Mouse (Mus musculus) heart, embryonic 12.5 days (tissue): Measurements from ENCODE around the gene Mast3. TPM values are rescaled to one million over a fixed set of nuclear protein-coding genes. Genes with fewer than 3 reads are reported as not detected.

Source experiments
- ATAC-seq: fragments of 200-750 bp; cut with Nextera tagmentation; 2 replicates; pipeline ENCODE4 v1.8.0; 2017; ENCODE audit warnings: moderate TSS enrichment, moderate library complexity; ENCODE audit not compliant: insufficient number of reproducible peaks, low FRiP score
- H3K27ac ChIP-seq: fragments of 300-500 bp; sonication (generic); 2 replicates; pipeline ENCODE4 v1.5.1; 2016; ENCODE audit warnings: mild to moderate bottlenecking, moderate library complexity; ENCODE audit not compliant: poor library complexity, severe bottlenecking
- H3K27me3 ChIP-seq: fragments of 300-500 bp; sonication (generic); replicated peaks from 2 replicates; pipeline ENCODE4 v1.6.1; 2016; ENCODE audit warnings: mild to moderate bottlenecking, moderate library complexity
- H3K36me3 ChIP-seq: fragments of 300-500 bp; sonication (generic); 2 replicates; pipeline ENCODE4 v1.6.1; 2016; ENCODE audit warnings: mild to moderate bottlenecking, moderate library complexity
- H3K4me1 ChIP-seq: fragments of 300-500 bp; sonication (generic); replicated peaks from 2 replicates; pipeline ENCODE4 v1.6.1; 2016; ENCODE audit warnings: mild to moderate bottlenecking
- H3K4me2 ChIP-seq: fragments of 300-500 bp; sonication (generic); 2 replicates; pipeline ENCODE4 v1.6.1; 2016; ENCODE audit warnings: mild to moderate bottlenecking, moderate library complexity
- H3K4me3 ChIP-seq: fragments of 300-500 bp; sonication (generic); 2 replicates; pipeline ENCODE4 v1.5.1; 2016; ENCODE audit warnings: mild to moderate bottlenecking
- H3K9ac ChIP-seq: fragments of 300-500 bp; sonication (generic); 2 replicates; pipeline ENCODE4 v1.6.1; 2016; ENCODE audit warnings: mild to moderate bottlenecking, moderate library complexity
- H3K9me3 ChIP-seq: fragments of 300-500 bp; sonication (generic); replicated peaks from 2 replicates; pipeline ENCODE4 v1.6.1; 2016; ENCODE audit warnings: mild to moderate bottlenecking, moderate library complexity
- WGBS: fragments of 180-500 bp; shearing (Covaris S2); methylation state at CpG from one replicate; pipeline ENCODE4 v1.1.7; 2016; 5-methylcytosine and 5-hydroxymethylcytosine counted together
- polyA plus RNA-seq: library from polyadenylated mRNA; unstranded; fragments of >200 nt; fragmentation: Nextera tagmentation; extraction: Ambion mirVana; gene quantifications from 2 replicates; pipeline ENCODE4 v1.2.1, GENCODE M21; 2016

The Mast3 gene
- polyA plus RNA-seq, 1 experiment from 2014 or later: 8.1 TPM

GRCm38 (mm10) chr8:70774740-70775139 lies 30.1 kb downstream of the Mast3 start:
- H3K9ac ChIP-seq: peak overlapping the region; percentile 52; the same call in 1 of the 2 replicates
- H3K36me3 ChIP-seq: peaks cover 60% of the 10 kb centered on the region
- H3K27me3 ChIP-seq: peaks cover 6% of the 10 kb centered on the region; the same call in 1 of the 2 replicates
- H3K4me2 ChIP-seq: no peak overlapping the region
- no peak overlapping the region for H3K27ac ChIP-seq
- no peak overlapping the region for H3K4me3 ChIP-seq
- WGBS: 90% methylated on average over 18 of the region's 18 CpGs
- H3K4me1 ChIP-seq: peaks cover 41% of the 10 kb centered on the region
- ATAC-seq: no peak
- H3K9me3 ChIP-seq: no peaks in the 10 kb centered on the region

DNA sequence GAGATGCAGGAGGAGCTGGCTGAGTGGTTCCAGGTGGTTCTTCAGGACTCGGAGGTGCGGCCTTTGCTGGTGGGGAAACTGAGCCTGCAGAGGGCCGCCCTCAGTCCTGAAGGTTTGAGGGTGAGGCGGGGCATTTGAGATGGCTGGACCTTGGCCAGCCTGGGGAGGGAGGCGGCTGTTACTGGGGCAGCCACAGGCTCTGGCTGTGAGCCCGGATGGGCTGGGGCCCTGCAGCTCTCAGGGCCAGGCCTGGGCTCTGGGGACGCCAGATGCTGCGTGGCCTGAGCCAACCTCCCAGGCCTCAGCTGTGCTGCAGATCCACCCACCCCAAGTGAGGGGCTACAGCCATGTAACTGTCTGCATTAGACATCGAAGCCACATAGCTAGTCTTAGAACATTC lies 31.0 kb downstream of the Mast3 start:
- WGBS: 52% methylated on average over 9 of the region's 9 CpGs
- H3K27me3 ChIP-seq: peaks cover 6% of the 10 kb centered on the region; the same call in 1 of the 2 replicates
- peak overlapping the region; percentile 52 for H3K9ac ChIP-seq
- no peaks in the 10 kb centered on the region for H3K9me3 ChIP-seq
- H3K4me3 ChIP-seq: 0 out of 2 replicates have a peak overlapping the region, but pooled peaks have one; percentile 1
- no peak for ATAC-seq
- H3K4me2 ChIP-seq: no peak overlapping the region; the same call in 1 of the 2 replicates
- H3K4me1 ChIP-seq: peaks cover 41% of the 10 kb centered on the region
- H3K36me3 ChIP-seq: peaks cover 57% of the 10 kb centered on the region
- no peak overlapping the region for H3K27ac ChIP-seq

DNA sequence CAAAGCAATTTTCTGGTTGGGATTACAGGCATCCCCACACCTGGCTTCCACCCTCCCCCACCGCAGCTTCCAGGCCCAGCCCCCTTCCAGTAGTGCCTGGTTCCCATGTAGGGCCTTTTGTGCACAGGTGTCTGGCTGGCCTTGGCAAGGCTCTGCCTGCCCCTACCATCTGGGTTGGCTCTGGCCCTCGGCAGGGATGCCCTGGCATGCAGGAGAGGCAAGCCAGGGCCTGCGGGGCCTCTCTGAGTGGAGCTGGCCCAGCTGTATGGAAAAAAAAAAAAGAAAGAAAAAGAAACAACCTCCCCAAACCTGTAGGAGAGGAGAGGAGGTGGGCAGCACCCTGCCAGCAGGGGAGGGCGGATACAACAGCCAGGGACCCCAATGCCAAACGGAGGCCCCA lies 31.4 kb downstream of the Mast3 start:
- peak overlapping the region; percentile 52 for H3K9ac ChIP-seq
- ATAC-seq: no peak
- peaks cover 61% of the 10 kb centered on the region for H3K36me3 ChIP-seq
- no peak overlapping the region for H3K27ac ChIP-seq
- 77% methylated on average over 5 of the region's 5 CpGs for WGBS
- H3K4me1 ChIP-seq: peaks cover 41% of the 10 kb centered on the region
- no peaks in the 10 kb centered on the region for H3K9me3 ChIP-seq
- no peak overlapping the region for H3K4me3 ChIP-seq
- peaks cover 6% of the 10 kb centered on the region; the same call in 1 of the 2 replicates for H3K27me3 ChIP-seq
- no peak overlapping the region for H3K4me2 ChIP-seq

- H3K9me3 ChIP-seq: no peaks in the 10 kb centered on the region
- H3K4me2 ChIP-seq: no peak overlapping the region
- no peak overlapping the region for H3K9ac ChIP-seq
- H3K4me1 ChIP-seq: peaks cover 37% of the 10 kb centered on the region
- 87% methylated on average over 9 of the region's 9 CpGs for WGBS
- peaks cover 66% of the 10 kb centered on the region for H3K36me3 ChIP-seq
- ATAC-seq: no peak
- no peak overlapping the region for H3K27ac ChIP-seq
- H3K27me3 ChIP-seq: peaks cover 9% of the 10 kb centered on the region; the same call in 1 of the 2 replicates
- no peak overlapping the region for H3K4me3 ChIP-seq
Measured at GRCm38 (mm10) chr8:70772890-70773289, 32.0 kb downstream of the Mast3 start.

DNA sequence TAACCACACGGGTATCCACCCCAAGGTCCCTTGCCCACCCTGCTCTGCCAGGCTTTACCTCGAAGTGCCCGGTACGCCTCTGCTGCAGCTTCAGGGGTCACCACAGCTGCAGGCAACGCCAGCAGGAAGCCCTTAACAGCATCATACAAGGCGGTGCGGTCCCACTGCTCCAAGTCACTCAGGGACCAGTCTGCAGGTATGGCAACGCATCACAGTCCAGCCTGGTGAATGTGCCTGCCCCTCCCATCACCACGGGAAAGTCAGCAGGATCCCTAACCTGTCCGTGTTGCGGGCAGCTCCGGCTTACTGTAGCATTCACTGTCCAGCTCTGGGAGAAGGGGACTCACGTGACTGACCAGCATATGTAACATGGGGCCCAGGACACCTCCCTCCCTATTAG lies 32.8 kb downstream of the Mast3 start:
- Histone ChIP-seq H3K36me3 (peaks cover 68% of the 10 kb centered on the region), H3K9ac (no peak overlapping the region), H3K27me3 (peaks cover 10% of the 10 kb centered on the region; the same call in 1 of the 2 replicates), H3K27ac (no peak overlapping the region), H3K4me2 (no peak overlapping the region), H3K9me3 (no peaks in the 10 kb centered on the region), H3K4me1 (peaks cover 32% of the 10 kb centered on the region), H3K4me3 (no peak overlapping the region)
- ATAC-seq: no peak
- 93% methylated on average over 13 of the region's 13 CpGs for WGBS

DNA sequence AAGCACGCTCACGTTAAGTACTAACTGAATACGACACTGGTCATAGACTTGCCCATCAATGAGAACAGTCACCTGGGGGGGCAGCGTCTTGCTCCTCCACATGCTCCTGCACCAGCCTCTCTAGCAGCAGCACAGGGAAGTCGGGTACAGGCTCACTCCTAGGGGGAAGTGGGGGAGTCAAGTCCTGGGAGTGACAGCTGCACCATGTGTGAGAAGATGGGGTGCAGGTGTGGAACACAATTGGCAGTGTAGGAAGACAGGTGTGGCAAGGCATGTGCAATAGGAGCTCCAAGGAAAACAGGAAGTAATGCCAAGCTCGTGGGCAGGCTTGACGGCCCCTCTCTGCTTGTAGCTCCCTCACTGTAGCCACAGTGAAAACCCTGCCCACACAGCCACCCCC lies 33.6 kb downstream of the Mast3 start:
- H3K9ac ChIP-seq: no peak overlapping the region
- H3K27ac ChIP-seq: no peak overlapping the region
- ATAC-seq: no peak
- no peaks in the 10 kb centered on the region for H3K9me3 ChIP-seq
- H3K4me1 ChIP-seq: peaks cover 40% of the 10 kb centered on the region
- peaks cover 68% of the 10 kb centered on the region for H3K36me3 ChIP-seq
- H3K4me3 ChIP-seq: no peak overlapping the region
- peaks cover 10% of the 10 kb centered on the region; the same call in 1 of the 2 replicates for H3K27me3 ChIP-seq
- 81% methylated on average over 7 of the region's 7 CpGs for WGBS
- no peak overlapping the region for H3K4me2 ChIP-seq

- Histone ChIP-seq H3K9ac (no peak overlapping the region), H3K4me1 (peaks cover 40% of the 10 kb centered on the region), H3K9me3 (no peaks in the 10 kb centered on the region), H3K27me3 (peaks cover 10% of the 10 kb centered on the region; the same call in 1 of the 2 replicates), H3K36me3 (peaks cover 68% of the 10 kb centered on the region), H3K4me3 (no peak overlapping the region), H3K4me2 (no peak overlapping the region), H3K27ac (no peak overlapping the region)
- ATAC-seq: no peak
- WGBS: 93% methylated on average over 13 of the region's 13 CpGs
Measured at GRCm38 (mm10) chr8:70770748-70771147, 34.1 kb downstream of the Mast3 start.

GRCm38 (mm10) chr8:70769858-70770257 lies 35.0 kb downstream of the Mast3 start:
- peaks cover 40% of the 10 kb centered on the region for H3K4me1 ChIP-seq
- no peaks in the 10 kb centered on the region for H3K9me3 ChIP-seq
- no peak for ATAC-seq
- H3K4me2 ChIP-seq: no peak overlapping the region
- 66% methylated on average over 12 of the region's 12 CpGs for WGBS
- H3K9ac ChIP-seq: no peak overlapping the region
- H3K27ac ChIP-seq: no peak overlapping the region
- H3K27me3 ChIP-seq: peaks cover 10% of the 10 kb centered on the region; the same call in 1 of the 2 replicates
- H3K36me3 ChIP-seq: peaks cover 64% of the 10 kb centered on the region
- H3K4me3 ChIP-seq: no peak overlapping the region

GRCm38 (mm10) chr8:70769359-70769758 lies 35.5 kb downstream of the Mast3 start:
- Histone ChIP-seq H3K9ac (no peak overlapping the region), H3K4me2 (no peak overlapping the region), H3K9me3 (no peaks in the 10 kb centered on the region), H3K36me3 (peaks cover 59% of the 10 kb centered on the region), H3K4me3 (no peak overlapping the region), H3K27ac (no peak overlapping the region), H3K27me3 (peaks cover 10% of the 10 kb centered on the region; the same call in 1 of the 2 replicates), H3K4me1 (peaks cover 35% of the 10 kb centered on the region)
- peak; percentile 63 for ATAC-seq
- 7% methylated on average over 26 of the region's 26 CpGs for WGBS

GRCm38 (mm10) chr8:70768956-70769355 lies 35.9 kb downstream of the Mast3 start:
- no peak for ATAC-seq
- Histone ChIP-seq H3K27ac (no peak overlapping the region), H3K9ac (no peak overlapping the region), H3K36me3 (peaks cover 55% of the 10 kb centered on the region), H3K4me2 (no peak overlapping the region), H3K4me3 (no peak overlapping the region), H3K27me3 (peaks cover 10% of the 10 kb centered on the region; the same call in 1 of the 2 replicates), H3K4me1 (peaks cover 31% of the 10 kb centered on the region), H3K9me3 (no peaks in the 10 kb centered on the region)
- 78% methylated on average over 16 of the region's 16 CpGs for WGBS

DNA sequence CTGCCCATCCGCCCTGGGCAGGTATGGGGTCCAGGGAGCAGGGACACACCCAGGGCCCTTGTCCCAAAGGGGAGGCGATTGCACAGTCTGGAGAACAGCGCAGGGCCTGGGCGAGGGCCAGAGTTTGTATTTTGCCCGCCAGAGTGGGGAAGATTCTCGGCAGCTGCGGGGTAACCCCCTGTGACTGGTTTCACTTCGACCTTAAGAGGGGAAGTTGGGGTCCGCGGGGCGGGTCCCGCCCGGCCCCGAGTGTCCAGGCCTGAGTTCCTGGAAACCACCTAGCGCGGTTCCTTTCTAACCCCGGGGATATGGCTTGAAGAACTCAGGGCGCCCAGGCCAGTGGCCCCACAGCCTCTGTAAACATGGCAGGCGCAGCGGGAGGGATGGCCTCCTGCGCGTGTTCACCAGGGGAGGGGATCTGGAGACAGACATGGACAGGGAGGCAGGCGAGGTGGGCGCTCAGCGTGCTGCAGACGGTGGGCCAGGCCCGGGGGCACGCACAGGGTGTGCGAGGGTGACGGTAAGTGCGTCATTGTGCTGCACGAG lies 36.5 kb downstream of the Mast3 start:
- H3K4me3 ChIP-seq: no peak overlapping the region
- ATAC-seq: no peak
- H3K9ac ChIP-seq: no peak overlapping the region
- no peak overlapping the region for H3K4me2 ChIP-seq
- H3K27me3 ChIP-seq: peaks cover 10% of the 10 kb centered on the region; the same call in 1 of the 2 replicates
- peaks cover 24% of the 10 kb centered on the region for H3K4me1 ChIP-seq
- H3K36me3 ChIP-seq: peaks cover 50% of the 10 kb centered on the region
- 93% methylated on average over 32 of the region's 32 CpGs for WGBS
- H3K27ac ChIP-seq: no peak overlapping the region
- no peaks in the 10 kb centered on the region for H3K9me3 ChIP-seq

- ATAC-seq: no peak
- H3K36me3 ChIP-seq: peaks cover 42% of the 10 kb centered on the region
Measured at GRCm38 (mm10) chr8:70767503-70767902, 37.4 kb downstream of the Mast3 start.

More at GRCm38 (mm10) chr8:70767503-70767902, 37.4 kb downstream of the Mast3 start:
- 80% methylated on average over 6 of the region's 6 CpGs for WGBS
- H3K27me3 ChIP-seq: peaks cover 10% of the 10 kb centered on the region; the same call in 1 of the 2 replicates
- no peak overlapping the region for H3K4me3 ChIP-seq
- no peaks in the 10 kb centered on the region for H3K9me3 ChIP-seq
- H3K27ac ChIP-seq: no peak overlapping the region
- H3K4me2 ChIP-seq: no peak overlapping the region
- peaks cover 21% of the 10 kb centered on the region for H3K4me1 ChIP-seq
- H3K9ac ChIP-seq: no peak overlapping the region
